Mouse (Mus musculus) embryonic facial prominence, embryonic 11.5 days (tissue): ENCODE data around the gene Sema4g. TPM values are rescaled to one million over a fixed set of nuclear protein-coding genes. Genes with fewer than 3 reads are reported as not detected.

Experiments
- ATAC-seq: fragments of 200-750 bp; cut with Nextera tagmentation; replicated peaks from 2 replicates; pipeline ENCODE4 v1.8.0; 2017; ENCODE audit warnings: low read depth; ENCODE audit not compliant: insufficient number of reproducible peaks, low FRiP score, low TSS enrichment
- DNase-seq: peaks from one replicate; pipeline ENCODE4 v3.0.0-alpha.2; 2015; ENCODE audit warnings: low spot score
- H3K27ac ChIP-seq: fragments of 300-500 bp; sonication (generic); replicated peaks from 2 replicates; pipeline ENCODE4 v1.5.1; 2014; ENCODE audit warnings: mild to moderate bottlenecking, low read depth, low read length, control low read depth
- H3K27me3 ChIP-seq: fragments of 300-500 bp; sonication (generic); 2 replicates; pipeline ENCODE4 v1.6.1; 2014; ENCODE audit warnings: mild to moderate bottlenecking, low read length, moderate library complexity, mixed read lengths; ENCODE audit not compliant: control insufficient read depth, insufficient read depth
- H3K36me3 ChIP-seq: fragments of 300-500 bp; sonication (generic); replicated peaks from 2 replicates; pipeline ENCODE4 v1.6.1; 2014; ENCODE audit warnings: low read depth, mild to moderate bottlenecking, low read length, moderate library complexity, mixed read lengths; ENCODE audit not compliant: control insufficient read depth, insufficient read depth
- H3K4me1 ChIP-seq: fragments of 300-500 bp; sonication (generic); 2 replicates; pipeline ENCODE4 v1.6.1; 2014; ENCODE audit warnings: low read length, mixed read lengths; ENCODE audit not compliant: control insufficient read depth, insufficient read depth
- H3K4me2 ChIP-seq: fragments of 300-500 bp; sonication (generic); 2 replicates; pipeline ENCODE4 v1.6.1; 2014; ENCODE audit warnings: low read depth, mild to moderate bottlenecking, control low read depth, low read length, moderate library complexity
- H3K4me3 ChIP-seq: fragments of 300-500 bp; sonication (generic); 2 replicates; pipeline ENCODE4 v1.5.1; 2014; ENCODE audit warnings: low read depth, low read length, control low read depth
- H3K9ac ChIP-seq: fragments of 300-500 bp; sonication (generic); replicated peaks from 2 replicates; pipeline ENCODE4 v1.6.1; 2014; ENCODE audit warnings: mild to moderate bottlenecking, control low read depth, low read length
- H3K9me3 ChIP-seq: fragments of 300-500 bp; sonication (generic); replicated peaks from 2 replicates; pipeline ENCODE4 v1.6.1; 2016; ENCODE audit warnings: mild to moderate bottlenecking, low read length, inconsistent platforms, mixed read lengths; ENCODE audit not compliant: control insufficient read depth
- WGBS: fragments of 180-500 bp; shearing (Covaris S2); extraction: QIAGEN DNeasy Blood & Tissue Kit; methylation state at CpG from one replicate; pipeline ENCODE4 v1.1.7; 2014; 5-methylcytosine and 5-hydroxymethylcytosine counted together
- polyA plus RNA-seq: library from polyadenylated mRNA; unstranded; fragments of >200 nt; fragmentation: Nextera tagmentation; extraction: Ambion mirVana; gene quantifications from 2 replicates; pipeline ENCODE4 v1.2.1, GENCODE M21; 2014

Gene Sema4g
- polyA plus RNA-seq, 1 experiment from 2014 or later: 4.5 TPM

- no peak overlapping the region for H3K4me2 ChIP-seq
- no peak overlapping the region for H3K4me3 ChIP-seq
- 91% methylated on average over 6 of the region's 6 CpGs for WGBS
- ATAC-seq: no peak
- H3K9me3 ChIP-seq: no peaks in the 10 kb centered on the region
- H3K36me3 ChIP-seq: peaks cover 7% of the 10 kb centered on the region
- DNase-seq: no peak
- no peaks in the 10 kb centered on the region for H3K4me1 ChIP-seq
- no peak overlapping the region for H3K9ac ChIP-seq
- no peak overlapping the region for H3K27ac ChIP-seq
- H3K27me3 ChIP-seq: no peaks in the 10 kb centered on the region
Observed at GRCm38 (mm10) chr19:44983366-44983765, 5.5 kb upstream of the Sema4g start.

- H3K4me1 ChIP-seq: no peaks in the 10 kb centered on the region
- no peak overlapping the region for H3K27ac ChIP-seq
- DNase-seq: no peak
- WGBS: 91% methylated on average over 4 of the region's 4 CpGs
- no peaks in the 10 kb centered on the region for H3K27me3 ChIP-seq
- no peak for ATAC-seq
- no peak overlapping the region for H3K9ac ChIP-seq
- no peak overlapping the region for H3K4me3 ChIP-seq
- peaks cover 7% of the 10 kb centered on the region for H3K36me3 ChIP-seq
- H3K4me2 ChIP-seq: no peak overlapping the region
- H3K9me3 ChIP-seq: no peaks in the 10 kb centered on the region
Observed at GRCm38 (mm10) chr19:44984420-44984819, 4.5 kb upstream of the Sema4g start.

GRCm38 (mm10) chr19:44985159-44985988, 3.5 kb upstream of the Sema4g start:
- ATAC-seq (no peak), DNase-seq (no peak)
- Histone ChIP-seq H3K9me3 (no peaks in the 10 kb centered on the region), H3K36me3 (peaks cover 4% of the 10 kb centered on the region), H3K4me2 (no peak overlapping the region), H3K4me1 (no peaks in the 10 kb centered on the region; the same call in 1 of the 2 replicates), H3K27me3 (no peaks in the 10 kb centered on the region), H3K4me3 (no peak overlapping the region), H3K9ac (no peak overlapping the region), H3K27ac (no peak overlapping the region)
- WGBS: 57% methylated on average over 5 of the region's 5 CpGs

GRCm38 (mm10) chr19:44987004-44987403, 1.9 kb upstream of the Sema4g start:
- Histone ChIP-seq H3K27me3 (no peaks in the 10 kb centered on the region), H3K9me3 (no peaks in the 10 kb centered on the region), H3K36me3 (no peaks in the 10 kb centered on the region), H3K9ac (no peak overlapping the region), H3K4me1 (no peaks in the 10 kb centered on the region; the same call in 1 of the 2 replicates), H3K4me2 (no peak overlapping the region), H3K27ac (no peak overlapping the region), H3K4me3 (no peak overlapping the region)
- whole genome bisulfite sequencing: 67% methylated on average over 6 of the region's 6 CpGs
- DNase-seq: no peak
- ATAC-seq: no peak

- Histone ChIP-seq H3K4me2 (no peak overlapping the region), H3K4me1 (no peaks in the 10 kb centered on the region; the same call in 1 of the 2 replicates), H3K36me3 (no peaks in the 10 kb centered on the region; the same call in 1 of the 2 replicates), H3K27me3 (no peaks in the 10 kb centered on the region), H3K9ac (no peak overlapping the region), H3K27ac (no peak overlapping the region), H3K4me3 (no peak overlapping the region), H3K9me3 (no peaks in the 10 kb centered on the region)
- ATAC-seq: no peak
- DNase-seq: no peak
- 60% methylated on average over 6 of the region's 6 CpGs for WGBS
Observed at GRCm38 (mm10) chr19:44987851-44988250, 1.1 kb upstream of the Sema4g start.

GRCm38 (mm10) chr19:44988321-44988720, 580 bp upstream of the Sema4g start:
- Histone ChIP-seq H3K9ac (peak overlapping the region; percentile 74), H3K4me2 (peak overlapping the region; percentile 97; the same call in 1 of the 2 replicates), H3K27ac (no peak overlapping the region), H3K4me1 (no peaks in the 10 kb centered on the region; the same call in 1 of the 2 replicates), H3K9me3 (no peaks in the 10 kb centered on the region), H3K4me3 (peak overlapping the region; percentile 73), H3K36me3 (no peaks in the 10 kb centered on the region; the same call in 1 of the 2 replicates), H3K27me3 (no peaks in the 10 kb centered on the region)
- ATAC-seq: no peak
- WGBS: 31% methylated on average over 9 of the region's 9 CpGs
- no peak for DNase-seq

GRCm38 (mm10) chr19:44989567-44990495, 930 bp downstream of the Sema4g start:
- H3K27me3 ChIP-seq: no peaks in the 10 kb centered on the region

More at GRCm38 (mm10) chr19:44989567-44990495, 930 bp downstream of the Sema4g start:
- peak; percentile 16 for DNase-seq
- peak; percentile 32 for ATAC-seq
- Histone ChIP-seq H3K4me3 (peak overlapping the region; percentile 73), H3K9ac (peak overlapping the region; percentile 74), H3K9me3 (no peaks in the 10 kb centered on the region), H3K27ac (no peak overlapping the region), H3K36me3 (no peaks in the 10 kb centered on the region; the same call in 1 of the 2 replicates), H3K4me1 (no peaks in the 10 kb centered on the region; the same call in 1 of the 2 replicates), H3K4me2 (peak overlapping the region; percentile 97)
- 5% methylated on average over 22 of the region's 22 CpGs for WGBS
